Mouse (Mus musculus) stomach, embryonic 16.5 days (tissue): ENCODE measurements around the gene Nono. TPM values are rescaled to one million over a fixed set of nuclear protein-coding genes. Genes with fewer than 3 reads are reported as not detected.
A peak's percentile ranks its signal among the peaks of the same experiment; 100 is the strongest.

Experiments
- ATAC-seq: fragments of 200-750 bp; cut with Nextera tagmentation; 2 replicates; pipeline ENCODE4 v1.8.0; 2017; ENCODE audit warnings: moderate number of reproducible peaks, moderate TSS enrichment; ENCODE audit not compliant: insufficient read depth, low FRiP score
- H3K27ac ChIP-seq: fragments of 300-500 bp; sonication (generic); 2 replicates; pipeline ENCODE4 v1.5.1; 2014; ENCODE audit warnings: low read length
- H3K27me3 ChIP-seq: fragments of 300-500 bp; sonication (generic); 2 replicates; pipeline ENCODE4 v1.6.1; 2014; ENCODE audit warnings: low read length, control low read depth, mixed read lengths; ENCODE audit not compliant: control insufficient read depth, insufficient read depth
- H3K36me3 ChIP-seq: fragments of 300-500 bp; sonication (generic); 2 replicates; pipeline ENCODE4 v1.6.1; 2014; ENCODE audit warnings: low read length; ENCODE audit not compliant: control insufficient read depth, insufficient read depth
- H3K4me1 ChIP-seq: fragments of 300-500 bp; sonication (generic); 2 replicates; pipeline ENCODE4 v1.6.1; 2014; ENCODE audit warnings: low read length, control low read depth, mixed read lengths; ENCODE audit not compliant: control insufficient read depth, insufficient read depth
- H3K4me2 ChIP-seq: fragments of 300-500 bp; sonication (generic); 2 replicates; pipeline ENCODE4 v1.6.1; 2014; ENCODE audit warnings: low read depth, low read length, mixed read lengths
- H3K4me3 ChIP-seq: fragments of 300-500 bp; sonication (generic); replicated peaks from 2 replicates; pipeline ENCODE4 v1.5.1; 2014; ENCODE audit warnings: mild to moderate bottlenecking, low read length
- H3K9ac ChIP-seq: fragments of 300-500 bp; sonication (generic); 2 replicates; pipeline ENCODE4 v1.6.1; 2014; ENCODE audit warnings: low read length
- H3K9me3 ChIP-seq: fragments of 300-500 bp; sonication (generic); replicated peaks from 2 replicates; pipeline ENCODE4 v1.6.1; 2016; ENCODE audit warnings: low read length, control low read depth; ENCODE audit not compliant: control insufficient read depth
- WGBS: fragments of 180-500 bp; shearing (Covaris S2); extraction: QIAGEN DNeasy Blood & Tissue Kit; methylation state at CpG from one replicate; pipeline ENCODE4 v1.1.7; 2014; 5-methylcytosine and 5-hydroxymethylcytosine counted together
- polyA plus RNA-seq: library from polyadenylated mRNA; unstranded; fragments of >200 nt; fragmentation: Nextera tagmentation; extraction: Ambion mirVana; gene quantifications from 2 replicates; pipeline ENCODE4 v1.2.1, GENCODE M21; 2015

Gene Nono
- 315 and 321 TPM in 2 replicates for polyA plus RNA-seq

DNA sequence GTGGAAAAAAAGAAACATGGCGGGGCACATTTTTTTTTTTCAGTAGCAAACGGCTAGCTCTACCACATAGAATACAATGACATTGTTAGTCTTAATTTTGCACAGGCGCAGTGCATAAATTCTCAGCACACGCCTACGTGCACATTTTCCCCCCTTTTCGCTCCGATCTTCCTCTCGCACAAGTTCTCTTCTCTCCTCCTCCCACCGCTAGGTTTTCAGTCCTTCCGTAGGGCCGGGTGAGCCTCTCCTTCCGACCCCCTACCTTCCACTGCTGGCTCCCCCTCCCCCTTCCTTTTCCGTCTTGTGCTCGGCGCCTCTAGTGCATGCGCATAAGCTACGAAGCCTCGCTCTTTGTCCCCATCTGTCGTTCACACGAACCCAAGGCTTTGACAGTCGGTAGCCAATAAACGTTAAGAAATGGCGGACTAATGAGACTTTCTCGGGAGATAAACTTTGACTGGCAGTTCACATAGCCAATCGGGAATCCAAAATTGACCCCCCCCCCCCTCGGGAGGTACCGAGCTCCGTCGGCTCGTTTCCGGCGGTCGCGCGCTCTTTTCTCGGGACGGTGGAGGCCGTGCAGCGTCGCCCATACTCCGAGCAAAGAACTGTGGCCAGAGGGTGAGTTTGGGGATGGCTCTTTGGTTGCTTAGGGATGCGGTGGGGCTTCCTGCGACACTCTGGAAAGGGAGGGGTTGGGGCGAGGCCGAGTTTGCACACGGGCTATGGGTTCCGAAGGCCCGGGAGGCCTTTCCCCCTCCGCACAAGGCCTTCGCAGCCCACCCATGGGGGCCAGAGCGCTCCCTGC lies at the start of gene Nono:
Nono (plus strand) TSS at position 177 of the 808 bp plus-strand sequence.
- ATAC-seq = peak; percentile 96
- peak within 1 kb of the TSS; percentile 69 for H3K4me3 ChIP-seq
- H3K4me1 ChIP-seq = no peaks in the 10 kb centered on the region; the same call in 1 of the 2 replicates
- H3K4me2 ChIP-seq = peak within 1 kb of the TSS; percentile 52
- H3K36me3 ChIP-seq = 0 out of 2 replicates have a peak, but pooled peaks cover 2% of the 10 kb centered on the region
- H3K9ac ChIP-seq = peak within 1 kb of the TSS; percentile 85
- no peaks in the 10 kb centered on the region for H3K9me3 ChIP-seq
- 21% methylated on average over 51 of the region's 51 CpGs for WGBS
- peak within 1 kb of the TSS; percentile 96 for H3K27ac ChIP-seq
- no peaks in the 10 kb centered on the region for H3K27me3 ChIP-seq

DNA sequence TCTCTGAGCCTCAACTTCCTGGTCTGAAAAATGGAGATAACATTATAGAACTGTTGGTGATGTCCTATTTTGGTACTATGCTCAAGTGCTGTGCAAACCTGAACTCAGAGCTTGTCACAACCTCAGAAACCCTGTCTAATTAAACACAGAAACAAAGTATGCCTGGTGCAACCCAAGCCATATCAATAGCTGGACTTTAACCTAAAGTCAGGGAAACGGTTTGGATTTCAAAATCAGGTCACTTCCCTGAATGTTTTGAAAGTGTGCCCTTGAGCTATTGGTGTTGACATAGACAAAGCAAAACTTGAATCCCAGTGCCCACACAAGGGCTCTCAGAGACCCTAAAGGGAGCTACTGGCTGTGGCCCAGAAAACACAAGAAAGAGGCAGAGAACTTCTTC lies 49.4 kb upstream of the Nono start:
- no peak overlapping the region for H3K4me2 ChIP-seq
- no peak overlapping the region for H3K9ac ChIP-seq
- peaks cover 33% of the 10 kb centered on the region for H3K27me3 ChIP-seq
- no peaks in the 10 kb centered on the region; the same call in 1 of the 2 replicates for H3K4me1 ChIP-seq
- no peak for ATAC-seq
- H3K36me3 ChIP-seq = no peaks in the 10 kb centered on the region
- no peak overlapping the region for H3K27ac ChIP-seq
- H3K9me3 ChIP-seq = no peaks in the 10 kb centered on the region
- 55% methylated on average over 1 of the region's 1 CpGs for WGBS
- no peak overlapping the region for H3K4me3 ChIP-seq

DNA sequence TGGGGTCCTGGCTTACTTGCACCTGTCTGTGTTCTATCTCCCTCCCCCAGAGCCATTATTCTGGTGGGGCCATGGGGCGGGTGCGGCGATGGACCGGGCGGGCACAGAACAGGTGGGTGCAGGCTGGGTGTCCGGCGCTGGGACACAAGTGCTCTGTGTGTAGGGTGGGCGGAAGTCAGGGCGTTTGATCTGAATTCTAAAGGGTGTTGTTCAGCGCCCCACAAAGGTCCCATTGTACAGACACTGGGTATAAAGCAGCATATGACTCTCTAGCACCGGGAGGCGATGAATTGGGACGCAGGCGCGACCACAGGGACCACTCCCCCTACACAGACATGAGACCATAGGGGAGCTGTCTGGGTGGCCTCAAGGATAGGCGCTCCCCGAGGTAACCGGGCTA lies 45.7 kb upstream of the Nono start:
- Histone ChIP-seq H3K27ac (no peak overlapping the region), H3K4me3 (no peak overlapping the region), H3K9ac (no peak overlapping the region), H3K36me3 (no peaks in the 10 kb centered on the region), H3K9me3 (no peaks in the 10 kb centered on the region), H3K27me3 (peaks cover 39% of the 10 kb centered on the region), H3K4me1 (no peaks in the 10 kb centered on the region; the same call in 1 of the 2 replicates), H3K4me2 (no peak overlapping the region)
- WGBS = 31% methylated on average over 18 of the region's 18 CpGs
- 0 out of 2 replicates have a peak, but pooled peaks have one; percentile 15 for ATAC-seq

DNA sequence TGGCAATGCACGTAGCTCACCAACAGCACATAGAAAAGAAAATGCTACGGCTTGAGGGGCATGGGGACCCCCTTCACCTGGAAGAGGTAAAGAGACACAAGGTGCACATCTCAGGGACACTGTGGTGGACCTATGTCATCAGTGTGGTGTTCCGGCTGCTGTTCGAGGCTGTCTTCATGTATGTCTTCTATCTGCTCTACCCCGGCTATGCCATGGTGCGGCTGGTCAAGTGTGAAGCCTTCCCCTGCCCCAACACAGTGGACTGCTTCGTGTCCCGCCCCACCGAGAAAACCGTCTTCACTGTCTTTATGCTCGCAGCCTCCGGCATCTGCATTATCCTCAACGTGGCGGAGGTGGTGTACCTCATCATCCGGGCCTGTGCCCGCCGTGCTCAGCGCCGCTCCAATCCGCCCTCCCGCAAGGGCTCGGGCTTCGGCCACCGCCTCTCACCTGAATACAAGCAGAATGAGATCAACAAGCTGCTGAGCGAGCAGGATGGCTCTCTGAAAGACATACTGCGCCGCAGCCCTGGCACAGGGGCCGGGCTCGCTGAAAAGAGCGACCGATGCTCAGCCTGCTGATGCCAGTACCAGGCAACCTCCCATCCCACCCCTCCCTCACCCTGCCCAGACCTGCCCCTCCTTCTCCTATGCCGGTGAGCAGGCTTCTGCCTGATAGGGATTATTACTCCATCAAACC lies 44.5 kb upstream of the Nono start:
- Histone ChIP-seq H3K4me3 (no peak overlapping the region), H3K27ac (no peak overlapping the region), H3K4me2 (peak overlapping the region; percentile 34; the same call in 1 of the 2 replicates), H3K9me3 (no peaks in the 10 kb centered on the region), H3K27me3 (peaks cover 39% of the 10 kb centered on the region), H3K36me3 (no peaks in the 10 kb centered on the region), H3K9ac (no peak overlapping the region), H3K4me1 (no peaks in the 10 kb centered on the region; the same call in 1 of the 2 replicates)
- 25% methylated on average over 32 of the region's 32 CpGs for WGBS
- peak; percentile 18; the same call in 1 of the 2 replicates for ATAC-seq

DNA sequence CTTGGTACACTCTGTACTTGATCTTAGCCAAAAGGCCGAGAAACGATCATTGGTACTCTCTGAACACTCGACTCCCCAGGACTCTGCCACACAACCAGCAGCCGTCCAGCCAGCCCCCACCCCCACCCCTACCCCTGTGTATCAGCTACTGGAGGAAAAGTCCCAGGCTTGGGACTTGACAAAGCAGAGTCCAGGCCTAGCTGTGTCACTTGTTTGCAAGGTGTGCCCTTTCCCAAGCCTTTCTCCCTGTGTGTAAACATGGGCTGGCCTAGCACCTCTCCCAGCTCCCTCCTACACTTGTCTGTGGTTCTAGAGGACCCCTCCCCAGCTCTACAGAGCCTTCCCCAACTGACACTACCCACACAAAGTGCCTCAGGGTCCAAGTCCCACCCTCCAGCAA lies 42.9 kb upstream of the Nono start:
- no peak overlapping the region for H3K4me3 ChIP-seq
- H3K4me2 ChIP-seq = no peak overlapping the region
- 39% methylated on average over 4 of the region's 4 CpGs for WGBS
- no peak overlapping the region for H3K27ac ChIP-seq
- H3K4me1 ChIP-seq = no peaks in the 10 kb centered on the region; the same call in 1 of the 2 replicates
- ATAC-seq = peak; percentile 68
- H3K27me3 ChIP-seq = peaks cover 38% of the 10 kb centered on the region
- no peaks in the 10 kb centered on the region for H3K36me3 ChIP-seq
- H3K9ac ChIP-seq = no peak overlapping the region
- no peaks in the 10 kb centered on the region for H3K9me3 ChIP-seq

DNA sequence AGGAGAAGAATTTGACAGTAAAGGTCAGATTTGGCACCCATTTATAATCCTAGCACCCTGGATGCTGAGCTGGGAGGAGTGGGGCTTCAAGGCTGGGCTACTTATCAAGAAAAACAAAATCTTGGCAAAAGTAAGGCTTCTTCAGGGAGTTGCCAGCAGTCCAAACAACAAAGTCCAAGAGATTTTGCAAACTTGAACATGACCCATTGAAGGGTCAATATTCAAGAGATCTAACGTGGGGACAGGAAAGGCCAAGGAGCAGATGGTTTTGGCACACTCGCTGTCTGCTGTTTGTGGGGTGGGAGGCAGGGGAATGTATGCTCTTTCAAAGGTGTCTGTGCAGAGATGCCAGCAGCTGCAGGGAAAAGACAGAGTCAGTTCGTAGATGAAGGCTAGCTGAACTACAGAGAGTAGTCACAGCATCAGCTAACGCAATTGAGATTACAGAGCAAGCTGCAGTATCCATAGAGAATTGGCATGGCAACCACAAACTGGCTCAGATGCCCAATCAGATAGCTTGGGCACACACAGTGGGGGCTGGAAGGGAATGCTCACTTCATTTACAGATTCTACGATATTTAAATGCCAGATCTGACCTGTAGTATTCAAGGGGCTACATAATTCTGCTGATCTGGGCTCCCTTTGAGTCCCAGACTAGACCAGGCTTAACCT lies 40.1 kb upstream of the Nono start:
- H3K4me3 ChIP-seq = no peak overlapping the region
- H3K4me1 ChIP-seq = no peaks in the 10 kb centered on the region; the same call in 1 of the 2 replicates
- H3K9me3 ChIP-seq = no peaks in the 10 kb centered on the region
- H3K27ac ChIP-seq = no peak overlapping the region
- WGBS = 70% methylated on average over 5 of the region's 5 CpGs
- peaks cover 11% of the 10 kb centered on the region for H3K27me3 ChIP-seq
- H3K9ac ChIP-seq = no peak overlapping the region
- no peak for ATAC-seq
- no peaks in the 10 kb centered on the region for H3K36me3 ChIP-seq
- H3K4me2 ChIP-seq = no peak overlapping the region

DNA sequence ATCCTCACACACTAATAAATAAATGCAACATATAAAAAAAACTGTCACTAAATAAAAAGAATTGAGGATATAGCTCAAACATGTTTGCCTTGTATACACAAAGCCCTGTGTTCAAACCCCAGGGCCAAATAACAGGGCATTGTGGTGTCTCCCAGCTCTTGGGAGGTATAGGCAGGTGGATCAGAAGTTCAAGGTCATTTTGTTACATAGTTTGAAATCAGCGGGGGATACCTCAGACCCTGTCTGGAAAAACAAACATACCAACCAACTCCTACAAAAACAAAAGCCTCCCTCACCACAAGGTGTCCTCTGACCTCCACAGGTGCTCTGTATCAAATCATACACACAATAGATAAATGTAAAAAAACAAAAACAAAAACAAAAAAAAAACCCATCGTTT lies 34.8 kb upstream of the Nono start:
- no peak overlapping the region for H3K9ac ChIP-seq
- no peaks in the 10 kb centered on the region for H3K36me3 ChIP-seq
- H3K4me1 ChIP-seq = no peaks in the 10 kb centered on the region
- whole genome bisulfite sequencing = 57% methylated on average over 2 of the region's 2 CpGs
- no peaks in the 10 kb centered on the region for H3K9me3 ChIP-seq
- no peak overlapping the region for H3K27ac ChIP-seq
- H3K27me3 ChIP-seq = peaks cover 21% of the 10 kb centered on the region
- H3K4me2 ChIP-seq = no peak overlapping the region
- H3K4me3 ChIP-seq = no peak overlapping the region
- no peak for ATAC-seq

DNA sequence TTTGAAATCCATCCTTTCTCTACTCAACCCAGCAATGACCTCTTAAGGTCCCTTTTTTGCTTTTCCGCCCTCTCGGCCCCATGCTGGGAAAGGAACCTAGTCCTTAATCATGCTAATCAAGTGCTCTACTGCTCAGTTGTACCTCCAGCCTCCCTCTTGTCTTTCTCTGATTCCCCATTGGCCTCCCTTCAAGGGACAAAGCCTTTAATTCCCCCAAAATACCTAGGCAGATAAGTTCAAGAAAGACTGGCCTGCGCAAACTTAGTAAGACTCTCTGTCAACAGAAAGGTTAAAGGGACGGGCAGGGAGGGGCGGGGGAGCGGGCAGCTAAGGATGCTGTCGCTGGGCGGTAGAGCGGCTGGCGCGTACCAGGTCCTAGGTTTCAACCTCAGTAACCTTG lies 32.7 kb upstream of the Nono start:
- Histone ChIP-seq H3K27ac (no peak overlapping the region), H3K4me2 (no peak overlapping the region)

More for the DNA sequence above, 32.7 kb upstream of the Nono start:
- no peaks in the 10 kb centered on the region for H3K36me3 ChIP-seq
- 22% methylated on average over 11 of the region's 11 CpGs for WGBS
- no peaks in the 10 kb centered on the region for H3K4me1 ChIP-seq
- peaks cover 21% of the 10 kb centered on the region for H3K27me3 ChIP-seq
- no peaks in the 10 kb centered on the region for H3K9me3 ChIP-seq
- no peak overlapping the region for H3K4me3 ChIP-seq
- ATAC-seq = no peak
- H3K9ac ChIP-seq = no peak overlapping the region
